Mouse (Mus musculus) heart, embryonic 15.5 days (tissue): ENCODE results near the gene Dnah2. TPM values are rescaled to one million over a fixed set of nuclear protein-coding genes. Genes with fewer than 3 reads are reported as not detected.

Experiments used
- ATAC-seq: fragments of 200-750 bp; cut with Nextera tagmentation; replicated peaks from 2 replicates; pipeline ENCODE4 v1.8.0; 2017; ENCODE audit warnings: low read depth, moderate TSS enrichment; ENCODE audit not compliant: insufficient number of reproducible peaks, insufficient read depth, low FRiP score
- H3K27ac ChIP-seq: fragments of 300-500 bp; sonication (generic); 2 replicates; pipeline ENCODE4 v1.5.1; 2015; ENCODE audit warnings: mild to moderate bottlenecking, inconsistent platforms
- H3K27me3 ChIP-seq: fragments of 300-500 bp; sonication (generic); 2 replicates; pipeline ENCODE4 v1.6.1; 2015; ENCODE audit warnings: inconsistent platforms
- H3K36me3 ChIP-seq: fragments of 300-500 bp; sonication (generic); 2 replicates; pipeline ENCODE4 v1.6.1; 2015; ENCODE audit warnings: mild to moderate bottlenecking, inconsistent platforms
- H3K4me1 ChIP-seq: fragments of 300-500 bp; sonication (generic); replicated peaks from 2 replicates; pipeline ENCODE4 v1.6.1; 2015; ENCODE audit warnings: inconsistent platforms
- H3K4me2 ChIP-seq: fragments of 300-500 bp; sonication (generic); 2 replicates; pipeline ENCODE4 v1.6.1; 2015; ENCODE audit warnings: inconsistent platforms, mild to moderate bottlenecking, moderate library complexity
- H3K4me3 ChIP-seq: fragments of 300-500 bp; sonication (generic); 2 replicates; pipeline ENCODE4 v1.5.1; 2015; ENCODE audit warnings: mild to moderate bottlenecking, inconsistent platforms
- H3K9ac ChIP-seq: fragments of 300-500 bp; sonication (generic); 2 replicates; pipeline ENCODE4 v1.6.1; 2015; ENCODE audit warnings: mild to moderate bottlenecking, inconsistent platforms
- H3K9me3 ChIP-seq: fragments of 300-500 bp; sonication (generic); replicated peaks from 2 replicates; pipeline ENCODE4 v1.6.1; 2016; ENCODE audit warnings: inconsistent platforms
- WGBS: fragments of 180-500 bp; shearing (Covaris S2); methylation state at CpG from one replicate; pipeline ENCODE4 v1.1.7; 2015; ENCODE audit warnings: mixed read lengths; 5-methylcytosine and 5-hydroxymethylcytosine counted together
- polyA plus RNA-seq: library from polyadenylated mRNA; unstranded; fragments of >200 nt; fragmentation: Nextera tagmentation; extraction: Ambion mirVana; gene quantifications from 2 replicates; pipeline ENCODE4 v1.2.1, GENCODE M21; 2015

The Dnah2 gene
- polyA plus RNA-seq, 1 experiment from 2014 or later, result 0.21 TPM

GRCm38 (mm10) chr11:69429313-69429712 is 119.6 kb downstream of the Dnah2 start:
- H3K27me3 ChIP-seq, result no peaks in the 10 kb centered on the region
- H3K4me2 ChIP-seq, result no peak overlapping the region
- H3K4me1 ChIP-seq, result peaks cover 9% of the 10 kb centered on the region
- no peaks in the 10 kb centered on the region for H3K36me3 ChIP-seq
- no peak overlapping the region for H3K27ac ChIP-seq
- H3K4me3 ChIP-seq, result no peak overlapping the region
- H3K9me3 ChIP-seq, result no peaks in the 10 kb centered on the region
- H3K9ac ChIP-seq, result no peak overlapping the region
- ATAC-seq, result 0 out of 2 replicates have a peak, but pooled peaks have one; percentile 18
- 25% methylated on average over 2 of the region's 2 CpGs for WGBS

GRCm38 (mm10) chr11:69428751-69429150 is 120.2 kb downstream of the Dnah2 start:
- no peak overlapping the region for H3K4me2 ChIP-seq
- H3K27ac ChIP-seq, result no peak overlapping the region
- H3K9me3 ChIP-seq, result no peaks in the 10 kb centered on the region
- H3K36me3 ChIP-seq, result no peaks in the 10 kb centered on the region
- WGBS, result 29% methylated on average over 4 of the region's 4 CpGs
- ATAC-seq, result no peak; the same call in 1 of the 2 replicates
- no peak overlapping the region for H3K9ac ChIP-seq
- H3K27me3 ChIP-seq, result no peaks in the 10 kb centered on the region
- no peak overlapping the region for H3K4me3 ChIP-seq
- peaks cover 9% of the 10 kb centered on the region for H3K4me1 ChIP-seq

- 80% methylated on average over 2 of the region's 2 CpGs for WGBS
- Histone ChIP-seq H3K36me3 (no peaks in the 10 kb centered on the region), H3K4me3 (no peak overlapping the region)
Observed at GRCm38 (mm10) chr11:69426246-69426645, 122.7 kb downstream of the Dnah2 start.

GRCm38 (mm10) chr11:69423885-69424284 is 125.0 kb downstream of the Dnah2 start:
- H3K9me3 ChIP-seq, result no peaks in the 10 kb centered on the region
- no peaks in the 10 kb centered on the region for H3K36me3 ChIP-seq
- H3K4me3 ChIP-seq, result no peak overlapping the region
- peaks cover 27% of the 10 kb centered on the region for H3K4me1 ChIP-seq
- peaks cover 21% of the 10 kb centered on the region for H3K27me3 ChIP-seq
- H3K9ac ChIP-seq, result no peak overlapping the region
- H3K4me2 ChIP-seq, result no peak overlapping the region
- no peak overlapping the region for H3K27ac ChIP-seq
- no peak for ATAC-seq
- 50% methylated on average over 6 of the region's 6 CpGs for WGBS

More at GRCm38 (mm10) chr11:69426246-69426645, 122.7 kb downstream of the Dnah2 start:
- no peak for ATAC-seq
- peaks cover 10% of the 10 kb centered on the region for H3K4me1 ChIP-seq
- H3K4me2 ChIP-seq, result no peak overlapping the region
- H3K27ac ChIP-seq, result no peak overlapping the region
- no peak overlapping the region for H3K9ac ChIP-seq
- H3K27me3 ChIP-seq, result peaks cover 16% of the 10 kb centered on the region
- no peaks in the 10 kb centered on the region for H3K9me3 ChIP-seq

GRCm38 (mm10) chr11:69422842-69423241 is 126.1 kb downstream of the Dnah2 start:
- Histone ChIP-seq H3K9ac (no peak overlapping the region), H3K36me3 (no peaks in the 10 kb centered on the region), H3K27ac (no peak overlapping the region), H3K4me1 (peaks cover 34% of the 10 kb centered on the region), H3K4me3 (no peak overlapping the region), H3K4me2 (no peak overlapping the region), H3K27me3 (peaks cover 21% of the 10 kb centered on the region), H3K9me3 (no peaks in the 10 kb centered on the region)
- WGBS, result 88% methylated on average over 10 of the region's 10 CpGs
- no peak for ATAC-seq

- Histone ChIP-seq H3K9me3 (no peaks in the 10 kb centered on the region), H3K27me3 (peaks cover 21% of the 10 kb centered on the region), H3K4me3 (peak overlapping the region; percentile 61; the same call in 1 of the 2 replicates), H3K4me2 (peak overlapping the region; percentile 93), H3K36me3 (no peaks in the 10 kb centered on the region), H3K4me1 (peaks cover 48% of the 10 kb centered on the region), H3K27ac (no peak overlapping the region), H3K9ac (peak overlapping the region; percentile 56; the same call in 1 of the 2 replicates)
- no peak for ATAC-seq
- 22% methylated on average over 25 of the region's 25 CpGs for WGBS
Observed at GRCm38 (mm10) chr11:69421131-69421977, 127.6 kb downstream of the Dnah2 start.

GRCm38 (mm10) chr11:69420554-69421000 is 128.3 kb downstream of the Dnah2 start:
- Histone ChIP-seq H3K27me3 (peaks cover 21% of the 10 kb centered on the region), H3K27ac (no peak overlapping the region), H3K4me2 (peak overlapping the region; percentile 93), H3K4me3 (peak overlapping the region; percentile 61), H3K4me1 (peaks cover 48% of the 10 kb centered on the region), H3K36me3 (no peaks in the 10 kb centered on the region), H3K9me3 (no peaks in the 10 kb centered on the region), H3K9ac (peak overlapping the region; percentile 56)
- ATAC-seq, result no peak
- 9% methylated on average over 10 of the region's 10 CpGs for WGBS

- H3K9ac ChIP-seq, result peak overlapping the region; percentile 56
- no peak for ATAC-seq
- H3K36me3 ChIP-seq, result no peaks in the 10 kb centered on the region
- H3K4me1 ChIP-seq, result peaks cover 54% of the 10 kb centered on the region
- peaks cover 21% of the 10 kb centered on the region for H3K27me3 ChIP-seq
- under 1% methylated on average over 31 of the region's 31 CpGs for WGBS
- H3K27ac ChIP-seq, result peak overlapping the region; percentile 95
- H3K4me2 ChIP-seq, result peak overlapping the region; percentile 93
- peak overlapping the region; percentile 61 for H3K4me3 ChIP-seq
- H3K9me3 ChIP-seq, result no peaks in the 10 kb centered on the region
Observed at GRCm38 (mm10) chr11:69419813-69420553, 128.9 kb downstream of the Dnah2 start.

GRCm38 (mm10) chr11:69419443-69419812 is 129.5 kb downstream of the Dnah2 start:
- Histone ChIP-seq H3K9ac (peak overlapping the region; percentile 56), H3K4me2 (peak overlapping the region; percentile 93), H3K4me3 (peak overlapping the region; percentile 61), H3K4me1 (peaks cover 60% of the 10 kb centered on the region), H3K9me3 (no peaks in the 10 kb centered on the region), H3K27ac (peak overlapping the region; percentile 95), H3K27me3 (peaks cover 21% of the 10 kb centered on the region), H3K36me3 (no peaks in the 10 kb centered on the region)
- ATAC-seq, result no peak
- 1% methylated on average over 19 of the region's 19 CpGs for WGBS

- ATAC-seq, result peak; percentile 83
- H3K4me2 ChIP-seq, result peak overlapping the region; percentile 93
- peak overlapping the region; percentile 95 for H3K27ac ChIP-seq
- peaks cover 21% of the 10 kb centered on the region for H3K27me3 ChIP-seq
- no peaks in the 10 kb centered on the region for H3K36me3 ChIP-seq
- no peaks in the 10 kb centered on the region for H3K9me3 ChIP-seq
- peaks cover 66% of the 10 kb centered on the region for H3K4me1 ChIP-seq
- H3K9ac ChIP-seq, result peak overlapping the region; percentile 65
- peak overlapping the region; percentile 61 for H3K4me3 ChIP-seq
- 0% methylated on average over 41 of the region's 45 CpGs for WGBS
Observed at GRCm38 (mm10) chr11:69418481-69419442, 130.1 kb downstream of the Dnah2 start.
